Mouse (Mus musculus): Measurements from ENCODE around the gene Soga1. TPM values are rescaled to one million over a fixed set of nuclear protein-coding genes. Genes with fewer than 3 reads are reported as not detected.
A peak's percentile ranks its signal among the peaks of the same experiment; 100 is the strongest.

The Soga1 gene
- polyA plus RNA-seq, 1 experiment from 2014 or later, result 5.3 TPM

DNA sequence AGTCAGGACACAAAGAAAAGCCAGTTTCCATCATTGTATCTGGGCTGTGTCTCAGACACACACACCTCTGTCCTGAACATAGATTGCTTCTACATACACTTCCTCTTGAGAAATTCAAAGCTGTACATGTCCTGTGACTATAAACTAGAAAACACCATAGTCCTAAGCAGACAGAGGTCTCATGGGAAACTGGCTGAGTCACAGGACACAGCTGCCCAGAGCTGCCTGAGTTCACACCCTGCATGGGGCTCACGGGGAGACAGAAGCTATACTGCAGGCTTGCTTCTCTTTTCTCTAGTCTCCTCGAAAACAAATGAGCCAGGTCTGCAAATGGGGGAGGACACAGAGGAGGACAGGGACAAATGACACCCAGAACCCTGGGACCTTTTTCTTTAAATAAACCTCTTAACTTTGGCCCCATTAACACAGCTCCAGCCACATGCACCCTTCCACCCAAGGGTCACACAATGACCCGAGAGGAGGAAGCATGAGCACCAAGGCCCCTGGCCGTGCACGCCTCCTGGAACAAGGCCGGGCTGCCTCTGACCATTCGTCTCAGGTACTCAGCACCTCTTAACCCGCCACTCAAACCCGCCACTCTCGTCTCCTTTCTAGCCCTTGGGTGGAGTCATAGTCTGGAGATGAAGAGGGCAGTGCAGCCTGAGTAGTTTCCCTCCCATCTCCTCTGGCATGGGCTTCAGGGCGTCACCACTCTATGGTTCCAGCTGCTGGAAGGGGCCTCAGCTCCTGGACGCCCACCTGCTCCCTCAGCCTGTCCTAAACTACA, 20.7 kb upstream of the Soga1 start:
- Histone ChIP-seq H3K27me3 (ENCODE audit: low read depth, poor library complexity, severe bottlenecking) (no peaks in the 10 kb centered on the region), H3K27ac (no peak overlapping the region), H3K4me1 (0 out of 2 replicates have a peak, but pooled peaks cover under 1% of the 10 kb centered on the region), H3K4me3 (no peak overlapping the region), H3K36me3 (peaks cover 68% of the 10 kb centered on the region), H3K9me3 (replicated peaks) (no peaks in the 10 kb centered on the region)
- DNase-seq (ENCODE audit: low spot score), result no peak
- WGBS, result 77% methylated on average over 12 of the region's 12 CpGs

DNA sequence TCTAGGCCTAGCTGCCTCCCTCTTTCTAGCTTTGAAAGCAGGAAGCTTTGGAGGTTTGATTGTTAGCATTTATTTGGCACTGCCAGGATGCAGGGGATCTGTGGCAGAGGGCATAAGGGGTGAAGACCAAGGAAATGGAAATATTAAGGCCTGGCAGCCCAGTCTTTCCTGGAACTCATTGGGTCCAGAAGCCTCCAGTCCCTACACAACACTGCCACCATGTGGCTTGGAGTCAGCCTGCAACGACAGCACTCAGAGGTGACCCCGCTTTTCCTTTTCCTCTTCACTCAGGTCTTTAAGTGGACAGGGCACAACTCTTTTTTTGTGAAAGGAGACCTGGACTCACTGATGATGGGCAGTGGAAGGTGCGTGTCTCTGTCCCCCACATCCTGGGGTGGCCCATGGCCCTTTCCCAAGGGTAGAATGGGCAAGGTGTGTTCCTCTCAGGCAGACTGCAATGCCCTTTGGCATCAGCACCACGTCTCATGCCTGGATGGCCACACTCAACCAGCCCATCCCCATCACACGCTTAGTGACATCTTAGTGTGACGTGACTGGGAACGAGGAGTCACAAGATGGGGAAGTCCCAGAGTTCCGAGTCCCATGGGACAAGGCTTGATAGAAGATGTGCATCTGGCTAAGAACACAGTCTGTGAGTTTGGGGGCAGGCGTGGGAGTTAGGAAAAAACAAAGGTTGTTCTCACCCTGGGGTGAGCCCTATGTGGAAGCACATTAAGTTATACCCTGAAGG, 16.1 kb upstream of the Soga1 start:
- DNase-seq (ENCODE audit: low spot score), result peak; percentile 77
- WGBS, result 70% methylated on average over 9 of the region's 9 CpGs
- Histone ChIP-seq H3K27ac (no peak overlapping the region), H3K4me3 (no peak overlapping the region), H3K9me3 (replicated peaks) (no peaks in the 10 kb centered on the region), H3K36me3 (peaks cover 30% of the 10 kb centered on the region), H3K27me3 (ENCODE audit: low read depth, poor library complexity, severe bottlenecking) (no peaks in the 10 kb centered on the region), H3K4me1 (peaks cover 6% of the 10 kb centered on the region; the same call in 1 of the 2 replicates)

DNA sequence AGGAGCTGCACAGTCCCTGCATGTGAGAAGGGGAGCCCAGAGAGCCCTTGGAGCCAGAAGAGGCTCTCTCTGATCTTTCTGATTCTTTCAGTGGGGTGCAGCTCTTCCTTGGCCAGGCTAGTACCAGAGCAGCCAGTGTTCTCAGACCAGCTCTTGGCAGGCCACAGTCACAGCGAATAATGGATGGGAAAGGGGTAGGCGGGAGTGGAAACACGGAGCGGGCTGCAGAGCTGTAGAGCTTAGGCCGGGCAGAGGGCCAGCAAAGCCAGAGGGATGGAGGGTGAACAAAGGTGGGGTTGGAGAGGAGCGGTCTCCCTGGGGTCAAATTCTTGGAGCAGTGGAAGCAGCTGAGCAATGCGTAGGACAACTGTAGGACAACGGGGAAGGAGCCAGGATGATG, 13.0 kb upstream of the Soga1 start:
- Histone ChIP-seq H3K27me3 (ENCODE audit: low read depth, poor library complexity, severe bottlenecking) (no peaks in the 10 kb centered on the region), H3K4me3 (no peak overlapping the region), H3K36me3 (peaks cover 4% of the 10 kb centered on the region; the same call in 1 of the 2 replicates), H3K9me3 (replicated peaks) (no peaks in the 10 kb centered on the region), H3K27ac (no peak overlapping the region), H3K4me1 (peaks cover 9% of the 10 kb centered on the region; the same call in 1 of the 2 replicates)
- 75% methylated on average over 8 of the region's 8 CpGs for WGBS
- no peak for DNase-seq (ENCODE audit: low spot score)

DNA sequence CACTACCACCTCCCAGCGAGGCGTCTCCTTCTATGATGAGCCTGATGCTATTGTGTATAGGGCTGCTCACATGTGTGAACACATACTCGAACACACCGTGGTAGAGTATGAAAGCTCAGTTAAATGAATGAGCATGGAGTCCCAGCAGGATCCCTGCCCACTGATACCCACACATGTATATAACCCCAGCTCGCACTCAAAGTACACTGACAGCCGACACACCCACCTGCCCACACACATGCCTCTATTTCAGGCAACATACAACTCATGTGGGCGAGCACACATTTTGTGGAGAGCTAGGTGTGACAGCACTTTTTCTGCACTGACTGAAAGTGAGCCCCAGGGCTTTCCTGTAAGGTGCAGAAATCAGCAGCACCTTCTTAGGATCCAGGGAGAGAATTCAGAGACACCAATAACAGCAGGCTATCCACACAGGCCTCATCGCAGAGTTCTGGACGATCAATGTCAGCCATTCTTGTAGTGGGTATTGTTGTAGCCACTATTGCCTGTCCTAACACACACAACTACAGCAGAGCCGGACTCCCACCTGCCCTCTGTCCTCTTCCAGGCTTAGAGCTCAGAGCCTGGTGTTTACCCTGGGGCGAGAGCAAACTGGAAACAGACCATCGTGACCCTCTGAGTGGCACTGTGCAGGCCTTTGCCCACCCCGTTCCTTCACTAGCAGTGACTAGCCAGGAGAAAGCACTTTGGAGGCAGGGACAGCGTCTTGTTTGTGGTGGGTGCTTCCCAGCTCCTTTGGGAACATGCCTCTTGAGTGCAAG, 8.7 kb upstream of the Soga1 start:
- 86% methylated on average over 14 of the region's 14 CpGs for WGBS
- DNase-seq (ENCODE audit: low spot score), result no peak
- Histone ChIP-seq H3K27me3 (ENCODE audit: low read depth, poor library complexity, severe bottlenecking) (no peaks in the 10 kb centered on the region), H3K27ac (no peak overlapping the region), H3K9me3 (replicated peaks) (no peaks in the 10 kb centered on the region), H3K4me3 (no peak overlapping the region), H3K36me3 (no peaks in the 10 kb centered on the region), H3K4me1 (peaks cover 8% of the 10 kb centered on the region)

DNA sequence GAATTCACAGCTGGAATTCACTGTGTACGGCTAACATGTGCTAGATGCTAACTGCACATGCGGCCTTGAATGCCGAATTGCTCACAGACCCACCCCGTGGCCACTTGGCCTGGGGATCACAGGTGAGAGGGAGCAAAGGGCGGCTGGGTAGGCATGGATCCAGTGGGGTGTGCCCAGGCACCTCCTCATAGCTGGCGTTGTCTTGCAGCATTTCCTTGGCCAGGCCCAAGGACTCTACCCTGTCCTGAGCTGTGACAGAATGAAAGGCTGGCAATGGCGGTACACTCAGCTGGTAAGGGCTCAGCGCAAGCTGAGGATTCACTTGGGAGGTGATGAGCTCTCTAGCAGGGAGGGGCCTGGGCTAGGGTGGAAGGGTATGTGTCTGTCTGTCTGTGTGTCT, 7.7 kb upstream of the Soga1 start, which contains the start of gene Tldc2:
Gene Tldc2, plus strand, starts transcription at position 260 of the 400 bp plus-strand sequence.
- Histone ChIP-seq H3K4me1 (peaks cover 8% of the 10 kb centered on the region), H3K9me3 (replicated peaks) (no peaks in the 10 kb centered on the region), H3K36me3 (no peaks in the 10 kb centered on the region), H3K27me3 (ENCODE audit: low read depth, poor library complexity, severe bottlenecking) (no peaks in the 10 kb centered on the region), H3K4me3 (no peak within 1 kb of the TSS), H3K27ac (no peak within 1 kb of the TSS; the same call in 1 of the 2 replicates)
- no peak for DNase-seq (ENCODE audit: low spot score)
- WGBS, result 93% methylated on average over 8 of the region's 8 CpGs

DNA sequence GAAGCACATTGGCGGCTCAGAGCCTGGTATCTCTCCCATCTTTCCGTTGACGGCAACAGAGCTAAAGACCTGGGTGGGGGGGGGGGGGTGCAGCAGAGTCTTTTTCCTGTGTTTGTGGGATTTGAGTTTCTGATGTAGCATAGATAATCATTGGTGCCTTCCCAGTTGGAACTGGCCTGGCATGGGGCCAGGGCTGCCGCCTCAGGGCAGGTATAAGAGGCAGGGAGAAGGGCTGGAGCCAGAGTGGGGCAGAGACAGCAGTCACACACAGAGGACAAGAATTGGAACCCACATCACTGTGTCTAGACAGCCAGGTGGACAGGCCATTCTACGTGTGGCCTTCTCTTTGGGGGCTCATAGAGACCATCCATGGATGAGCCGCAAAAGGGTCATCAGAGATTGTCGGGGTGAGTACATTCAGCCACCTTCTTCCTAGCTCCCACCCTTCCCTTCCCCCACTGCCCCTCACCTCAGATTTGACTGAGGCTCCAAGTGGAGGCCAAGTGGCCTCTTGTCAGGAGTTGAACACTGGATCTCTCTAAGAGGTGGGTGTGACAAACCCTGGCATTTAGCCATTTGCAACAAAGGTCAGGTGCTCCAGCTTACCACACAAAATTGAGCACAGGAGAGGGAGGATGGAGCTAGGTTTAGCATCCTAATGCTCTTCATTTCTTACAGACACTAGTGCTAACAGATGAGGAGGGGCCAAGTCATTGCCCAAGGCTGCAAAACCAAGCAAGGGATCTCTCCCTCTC, 6.0 kb upstream of the Soga1 start:
- no peaks in the 10 kb centered on the region for H3K9me3 ChIP-seq (replicated peaks)
- WGBS, result 95% methylated on average over 7 of the region's 7 CpGs
- no peak for DNase-seq (ENCODE audit: low spot score)
- no peak overlapping the region for H3K27ac ChIP-seq
- no peaks in the 10 kb centered on the region for H3K36me3 ChIP-seq
- H3K4me3 ChIP-seq, result no peak overlapping the region
- H3K27me3 ChIP-seq (ENCODE audit: low read depth, poor library complexity, severe bottlenecking), result no peaks in the 10 kb centered on the region
- peaks cover 12% of the 10 kb centered on the region for H3K4me1 ChIP-seq

DNA sequence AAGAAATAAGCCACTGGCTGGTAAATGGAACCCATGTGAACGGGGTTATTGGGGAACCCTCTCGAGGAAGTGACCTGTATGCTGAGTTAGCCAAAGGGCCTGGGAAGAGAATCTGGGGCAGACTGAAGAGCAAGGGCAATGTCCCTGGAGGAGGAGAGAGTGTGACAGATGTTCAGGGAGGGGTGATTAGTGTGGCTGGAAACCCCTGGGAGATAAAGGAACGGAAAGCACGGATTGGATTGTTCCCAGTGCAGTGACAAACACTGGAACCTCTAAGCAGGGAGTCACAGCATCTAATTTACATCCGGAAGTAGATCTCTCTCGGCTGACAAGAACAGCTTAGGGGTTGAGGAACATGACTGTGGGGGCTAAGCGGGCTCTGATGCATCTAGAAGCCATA, 2.9 kb upstream of the Soga1 start:
- H3K4me3 ChIP-seq, result no peak overlapping the region
- 37% methylated on average over 7 of the region's 7 CpGs for WGBS
- H3K36me3 ChIP-seq, result peaks cover 6% of the 10 kb centered on the region
- H3K27me3 ChIP-seq (ENCODE audit: low read depth, poor library complexity, severe bottlenecking), result no peaks in the 10 kb centered on the region
- H3K4me1 ChIP-seq, result peaks cover 29% of the 10 kb centered on the region
- no peak overlapping the region for H3K27ac ChIP-seq
- no peaks in the 10 kb centered on the region for H3K9me3 ChIP-seq (replicated peaks)
- DNase-seq (ENCODE audit: low spot score), result no peak

DNA sequence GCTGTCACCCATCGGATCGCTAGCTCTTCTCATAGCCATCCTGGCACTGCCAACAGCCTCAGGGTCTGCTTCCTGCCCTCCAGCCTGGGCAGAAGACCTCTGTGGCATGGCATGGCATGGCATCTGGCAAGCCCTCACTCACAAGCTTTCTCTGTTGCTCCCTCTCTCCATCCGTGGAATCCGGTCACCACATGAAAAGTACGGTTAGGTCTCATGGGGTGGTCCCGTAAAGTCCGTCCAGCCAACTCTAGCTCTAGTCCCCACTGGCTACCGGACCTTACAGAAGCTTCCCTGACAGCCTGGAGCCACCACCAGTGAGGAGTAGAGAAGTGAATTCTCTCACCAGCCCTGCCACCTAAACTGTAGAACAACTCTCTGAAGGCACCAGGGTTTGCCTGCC, 2.3 kb upstream of the Soga1 start:
- H3K4me1 ChIP-seq, result peaks cover 35% of the 10 kb centered on the region
- no peak overlapping the region for H3K4me3 ChIP-seq
- no peaks in the 10 kb centered on the region for H3K9me3 ChIP-seq (replicated peaks)
- WGBS, result 96% methylated on average over 8 of the region's 8 CpGs
- H3K27ac ChIP-seq, result no peak overlapping the region
- DNase-seq (ENCODE audit: low spot score), result no peak
- H3K27me3 ChIP-seq (ENCODE audit: low read depth, poor library complexity, severe bottlenecking), result no peaks in the 10 kb centered on the region
- peaks cover 13% of the 10 kb centered on the region for H3K36me3 ChIP-seq

DNA sequence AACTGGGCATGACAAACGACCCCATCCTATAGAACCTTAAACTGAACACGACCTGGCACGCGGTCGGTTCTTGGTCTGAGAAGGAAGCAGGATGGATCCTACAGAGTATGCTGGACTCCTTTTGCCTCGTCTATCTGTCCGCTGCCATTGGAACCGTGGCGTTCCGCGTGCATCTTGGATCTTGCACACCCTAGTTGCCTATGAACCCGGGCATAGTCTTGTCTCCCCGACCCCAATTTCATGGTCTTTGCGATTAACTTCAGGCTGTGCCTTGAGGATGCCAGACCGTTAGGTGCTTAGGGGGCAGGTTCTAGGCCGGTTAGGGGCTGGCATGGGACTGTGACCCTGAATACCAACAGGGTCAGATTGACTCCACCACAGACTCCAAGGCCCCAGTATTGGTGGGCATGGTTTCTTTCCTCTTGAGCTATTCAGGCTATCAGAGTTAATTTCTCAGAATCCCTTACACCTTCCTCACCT, 687 bp upstream of the Soga1 start:
- Histone ChIP-seq H3K4me3 (peak overlapping the region; percentile 92), H3K27ac (peak overlapping the region; percentile 99), H3K9me3 (replicated peaks) (no peaks in the 10 kb centered on the region), H3K27me3 (ENCODE audit: low read depth, poor library complexity, severe bottlenecking) (no peaks in the 10 kb centered on the region), H3K36me3 (peaks cover 28% of the 10 kb centered on the region), H3K4me1 (peaks cover 46% of the 10 kb centered on the region)
- no peak for DNase-seq (ENCODE audit: low spot score)
- WGBS, result 12% methylated on average over 16 of the region's 16 CpGs

DNA sequence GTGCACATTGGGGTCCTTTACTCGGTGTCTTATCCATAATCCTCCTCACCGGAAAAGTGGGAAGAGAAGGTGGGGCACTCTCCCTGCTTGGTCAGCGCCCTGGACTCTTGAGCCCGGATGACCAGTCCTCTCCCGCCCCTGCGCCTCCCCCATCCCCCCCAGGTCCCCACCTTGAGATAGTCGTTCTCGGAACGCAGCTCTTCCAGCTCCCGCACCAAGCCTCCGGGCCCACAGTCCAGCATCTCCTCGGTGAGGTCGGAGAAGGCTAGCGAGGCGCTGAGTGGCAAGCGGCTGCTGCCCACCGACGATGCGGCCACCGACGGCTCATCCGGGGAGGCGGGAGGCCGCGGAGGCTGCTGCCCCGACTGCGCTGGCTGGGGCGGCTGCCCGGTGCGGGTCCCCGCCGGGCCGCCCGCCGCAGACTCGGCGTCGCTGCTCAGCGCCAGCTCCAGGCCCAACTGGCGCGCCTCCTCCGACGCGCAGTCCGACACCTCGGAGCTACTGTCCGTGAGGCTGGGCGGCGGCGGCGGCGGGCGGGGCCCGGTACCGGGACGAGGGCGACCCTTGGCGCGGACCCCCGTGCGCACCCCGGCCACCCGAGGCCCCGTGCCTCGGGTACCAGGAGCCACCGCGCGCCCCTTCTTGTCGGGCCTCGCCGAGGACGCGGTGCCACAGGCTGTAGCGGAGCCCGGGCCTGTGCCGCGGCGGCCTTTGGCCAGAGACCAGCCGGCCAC, 828 bp downstream of the Soga1 start:
- DNase-seq (ENCODE audit: low spot score), result peak; percentile 66
- H3K9me3 ChIP-seq (replicated peaks), result no peaks in the 10 kb centered on the region
- peaks cover 42% of the 10 kb centered on the region for H3K36me3 ChIP-seq
- H3K27ac ChIP-seq, result peak overlapping the region; percentile 99
- peaks cover 55% of the 10 kb centered on the region for H3K4me1 ChIP-seq
- no peaks in the 10 kb centered on the region for H3K27me3 ChIP-seq (ENCODE audit: low read depth, poor library complexity, severe bottlenecking)
- whole genome bisulfite sequencing, result 2% methylated on average over 79 of the region's 79 CpGs
- peak overlapping the region; percentile 92 for H3K4me3 ChIP-seq

DNA sequence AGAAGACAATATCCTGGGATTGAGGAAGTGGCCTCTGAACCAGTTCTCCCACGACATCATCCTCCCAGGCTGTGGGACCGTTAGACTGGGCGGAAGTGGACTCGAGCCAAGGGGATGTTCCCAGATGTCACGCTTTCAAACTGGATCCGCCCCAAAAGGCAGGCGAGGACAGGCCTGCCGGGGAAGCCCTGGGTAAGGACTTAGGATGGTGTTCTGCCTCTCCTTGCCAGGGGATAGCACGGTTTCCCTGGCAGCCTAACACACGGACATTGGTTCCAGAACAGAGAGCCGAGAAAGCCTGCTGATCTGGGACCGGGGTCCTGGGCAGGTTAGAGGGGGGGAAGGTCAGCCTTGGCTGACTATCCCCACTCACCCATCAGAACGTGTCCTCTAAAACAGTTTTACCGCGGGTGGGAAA, 1.4 kb downstream of the Soga1 start:
- H3K9me3 ChIP-seq (replicated peaks), result no peaks in the 10 kb centered on the region
- DNase-seq (ENCODE audit: low spot score), result peak; percentile 57
- H3K4me3 ChIP-seq, result peak overlapping the region; percentile 92
- peaks cover 58% of the 10 kb centered on the region for H3K4me1 ChIP-seq
- H3K27ac ChIP-seq, result peak overlapping the region; percentile 99
- H3K27me3 ChIP-seq (ENCODE audit: low read depth, poor library complexity, severe bottlenecking), result no peaks in the 10 kb centered on the region
- WGBS, result 1% methylated on average over 15 of the region's 15 CpGs
- peaks cover 48% of the 10 kb centered on the region for H3K36me3 ChIP-seq
